Mouse (Mus musculus) CD4-positive, CD25-positive, alpha-beta regulatory T cell, adult 4 months (primary cell): ENCODE measurements around the gene Tectb. TPM values are rescaled to one million over a fixed set of nuclear protein-coding genes. Genes with fewer than 3 reads are reported as not detected.
"Not testable (repeated sequence)": the region's sequence is repeated elsewhere in the genome, so short reads cannot be mapped to it uniquely, and the experiment has no call there.

Experiments used
- ATAC-seq: one replicate; pipeline ENCODE4 v1.8.0; 2017
- polyA plus RNA-seq, 2 experiments: library from polyadenylated mRNA; unstranded; fragments of 100-300 nt; shearing (Covaris generic); gene quantifications; one replicate each; pipeline ENCODE4 v1.2.1; 2017

Tectb gene
- polyA plus RNA-seq, 2 experiments from 2014 or later = not detected

- no peak for ATAC-seq
These were observed 13.8 kb upstream of the Tectb start for GRCm38 (mm10) chr19:55166741-55167140.

DNA sequence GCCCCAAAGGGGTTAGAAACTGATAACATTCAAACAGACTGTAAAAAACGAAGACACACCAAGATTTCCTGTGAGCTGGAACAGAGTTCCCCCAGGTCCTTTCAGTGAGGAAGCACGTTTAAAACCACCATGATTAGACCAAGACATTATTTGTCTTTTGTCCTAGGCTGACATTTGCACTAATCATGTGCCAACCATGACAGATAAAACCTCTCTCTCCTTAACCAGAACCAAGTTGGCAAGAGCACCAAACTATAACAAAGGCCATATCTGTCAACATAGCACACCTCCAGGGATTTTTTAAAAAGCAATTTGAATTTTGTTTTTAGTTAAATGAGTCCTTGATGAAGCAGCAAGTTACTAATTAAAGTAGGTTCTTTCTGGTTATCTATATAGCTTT lies 12.8 kb upstream of the Tectb start:
- ATAC-seq = no peak

DNA sequence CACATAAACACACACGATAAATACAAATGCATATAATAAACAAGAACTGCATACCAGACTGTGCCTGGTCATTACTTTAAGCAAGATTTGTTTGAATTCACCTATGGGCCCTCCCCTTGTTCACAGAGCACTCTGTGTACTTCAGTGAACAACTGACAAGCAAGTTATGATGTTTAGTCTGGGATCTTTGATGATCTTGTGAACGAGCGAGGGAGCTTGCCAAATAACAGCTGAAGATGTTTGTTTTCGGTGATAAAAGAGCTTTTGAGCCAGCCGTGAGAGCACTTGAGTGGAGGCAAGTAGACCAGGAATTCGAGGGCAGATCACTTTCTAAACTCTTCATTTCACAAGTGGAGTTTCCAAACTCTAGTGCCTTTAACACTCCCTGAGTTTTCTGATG lies 12.2 kb upstream of the Tectb start:
- no peak for ATAC-seq

GRCm38 (mm10) chr19:55169236-55169729 lies 11.2 kb upstream of the Tectb start:
- ATAC-seq = not testable (repeated sequence)

DNA sequence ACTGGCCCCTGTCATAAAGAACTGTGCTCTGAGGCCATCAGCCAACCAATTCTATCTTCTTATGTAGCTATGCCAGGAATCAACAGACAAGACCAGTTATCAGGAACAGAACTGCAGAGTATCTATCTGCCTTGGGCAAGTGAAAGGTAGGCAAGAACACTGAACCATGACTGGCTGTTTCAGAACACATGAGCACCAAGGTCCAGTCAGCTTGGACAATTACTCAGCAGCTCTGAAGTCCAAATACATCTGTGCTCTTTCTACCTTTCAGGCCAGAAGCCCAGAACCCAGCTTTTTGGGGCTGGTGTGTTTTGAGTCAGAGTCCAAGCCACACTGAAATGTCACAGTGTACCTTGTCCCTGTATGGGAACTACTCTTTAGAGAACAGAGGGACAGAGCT lies 10.1 kb upstream of the Tectb start:
- ATAC-seq = no peak

GRCm38 (mm10) chr19:55171585-55171984 lies 8.9 kb upstream of the Tectb start:
- no peak for ATAC-seq

GRCm38 (mm10) chr19:55177143-55177542 lies 3.4 kb upstream of the Tectb start:
- ATAC-seq = no peak

GRCm38 (mm10) chr19:55184442-55184841 lies 3.9 kb downstream of the Tectb start:
- no peak for ATAC-seq

DNA sequence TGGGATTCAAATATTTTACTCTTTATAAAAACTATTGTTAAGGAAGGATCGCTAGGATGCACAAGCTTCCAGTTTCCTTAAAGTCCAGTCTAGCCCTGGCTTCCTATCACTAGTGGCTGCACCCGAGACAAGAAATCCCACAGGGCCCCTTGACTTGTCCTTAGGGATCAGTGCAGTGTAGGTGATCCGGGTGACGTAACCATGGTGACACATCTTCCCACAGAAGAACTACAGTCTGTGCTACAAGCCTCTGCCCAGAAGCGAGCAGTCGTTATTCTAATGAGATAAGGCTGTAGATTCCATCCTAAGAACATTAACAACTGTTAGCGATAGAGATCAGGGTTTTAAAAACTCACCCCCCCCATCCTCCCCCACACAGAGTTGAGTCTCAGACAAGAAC lies 4.5 kb downstream of the Tectb start:
- ATAC-seq = no peak

DNA sequence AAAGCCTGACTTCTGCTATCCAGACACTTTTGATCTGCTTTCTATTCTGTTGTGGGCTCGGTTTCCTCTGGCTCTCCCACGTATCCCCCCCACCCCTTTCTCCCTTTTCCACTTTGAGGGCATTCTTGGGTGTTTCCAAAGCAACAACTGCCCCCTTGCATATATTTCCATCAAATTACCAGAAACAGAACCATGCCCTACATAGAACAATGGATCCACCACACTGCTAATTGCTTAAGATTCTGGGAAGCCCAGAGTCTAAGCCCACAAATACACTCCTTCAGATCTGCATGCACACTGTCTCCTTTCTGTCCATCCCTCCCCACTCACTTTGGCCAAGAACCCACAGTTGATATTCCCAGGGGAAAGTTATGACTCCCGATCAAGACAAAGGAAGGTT lies 5.1 kb downstream of the Tectb start:
- no peak for ATAC-seq

DNA sequence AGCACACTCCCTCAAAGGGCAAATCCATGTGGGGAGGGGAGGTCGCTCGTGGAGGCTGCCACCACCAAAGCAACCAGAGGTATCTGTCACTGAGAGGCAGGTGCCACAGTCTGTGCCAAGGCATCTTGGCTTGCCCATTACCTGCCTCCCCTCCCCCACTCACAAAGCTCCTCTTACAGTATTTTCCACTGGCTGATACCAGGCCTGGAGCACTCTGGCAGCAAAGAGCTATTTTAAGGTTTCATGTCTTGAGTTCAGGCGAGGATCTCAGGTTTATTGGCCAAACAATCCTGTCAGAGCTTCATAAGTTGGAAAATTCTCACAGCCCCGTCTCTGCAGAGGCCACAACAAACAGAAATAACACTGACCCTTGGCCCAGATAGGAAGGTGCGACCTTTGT lies 9.5 kb downstream of the Tectb start:
- no peak for ATAC-seq

DNA sequence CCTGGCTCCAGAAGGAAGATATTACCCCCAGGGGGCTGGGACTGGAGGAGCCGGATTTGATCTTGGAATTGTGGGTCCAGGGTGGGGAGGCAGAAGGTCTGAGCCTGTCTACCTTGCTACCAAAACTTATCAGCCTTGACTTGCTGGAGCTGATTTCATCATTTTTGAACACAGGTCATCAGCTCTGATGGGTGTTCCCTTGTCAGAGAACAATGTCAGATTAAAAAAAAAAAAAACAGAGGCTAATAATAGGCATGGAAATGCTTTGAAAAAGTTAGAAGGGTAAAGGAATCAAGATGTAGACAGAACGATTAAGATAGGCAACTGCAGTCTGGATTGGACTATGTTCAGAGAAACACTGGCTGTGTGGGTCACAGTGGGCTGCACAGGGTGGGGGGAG lies 11.1 kb downstream of the Tectb start:
- no peak for ATAC-seq

GRCm38 (mm10) chr19:55192254-55192945 lies 11.9 kb downstream of the Tectb start:
- no peak for ATAC-seq

GRCm38 (mm10) chr19:55193717-55194394 lies 13.3 kb downstream of the Tectb start:
- no peak for ATAC-seq

- ATAC-seq = no peak
These were observed 14.1 kb downstream of the Tectb start for GRCm38 (mm10) chr19:55194520-55195170.

DNA sequence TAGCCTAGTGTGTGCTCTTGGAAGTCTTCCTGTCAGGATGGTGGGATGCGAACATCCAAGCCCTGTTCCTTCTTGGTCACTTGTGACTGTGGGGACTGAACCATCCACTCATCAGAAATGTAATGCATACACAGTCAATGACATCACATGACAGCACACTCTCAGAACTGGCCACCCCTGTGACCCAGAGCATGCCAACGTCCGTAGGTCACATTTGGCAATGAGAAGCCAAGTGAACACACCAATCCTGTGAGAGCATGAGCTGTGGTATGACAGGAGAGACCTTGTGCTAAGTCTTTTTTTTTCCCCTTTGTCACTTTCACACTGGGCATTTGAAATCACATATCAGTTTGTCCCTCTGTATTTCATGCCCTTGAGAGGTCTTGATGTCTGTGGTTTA lies 15.0 kb downstream of the Tectb start:
- no peak for ATAC-seq

- ATAC-seq = no peak
These were observed 17.8 kb downstream of the Tectb start for GRCm38 (mm10) chr19:55198303-55198702.

GRCm38 (mm10) chr19:55206482-55207138 lies 26.1 kb downstream of the Tectb start:
- ATAC-seq = no peak

GRCm38 (mm10) chr19:55207205-55207604 lies 26.7 kb downstream of the Tectb start:
- ATAC-seq = no peak

DNA sequence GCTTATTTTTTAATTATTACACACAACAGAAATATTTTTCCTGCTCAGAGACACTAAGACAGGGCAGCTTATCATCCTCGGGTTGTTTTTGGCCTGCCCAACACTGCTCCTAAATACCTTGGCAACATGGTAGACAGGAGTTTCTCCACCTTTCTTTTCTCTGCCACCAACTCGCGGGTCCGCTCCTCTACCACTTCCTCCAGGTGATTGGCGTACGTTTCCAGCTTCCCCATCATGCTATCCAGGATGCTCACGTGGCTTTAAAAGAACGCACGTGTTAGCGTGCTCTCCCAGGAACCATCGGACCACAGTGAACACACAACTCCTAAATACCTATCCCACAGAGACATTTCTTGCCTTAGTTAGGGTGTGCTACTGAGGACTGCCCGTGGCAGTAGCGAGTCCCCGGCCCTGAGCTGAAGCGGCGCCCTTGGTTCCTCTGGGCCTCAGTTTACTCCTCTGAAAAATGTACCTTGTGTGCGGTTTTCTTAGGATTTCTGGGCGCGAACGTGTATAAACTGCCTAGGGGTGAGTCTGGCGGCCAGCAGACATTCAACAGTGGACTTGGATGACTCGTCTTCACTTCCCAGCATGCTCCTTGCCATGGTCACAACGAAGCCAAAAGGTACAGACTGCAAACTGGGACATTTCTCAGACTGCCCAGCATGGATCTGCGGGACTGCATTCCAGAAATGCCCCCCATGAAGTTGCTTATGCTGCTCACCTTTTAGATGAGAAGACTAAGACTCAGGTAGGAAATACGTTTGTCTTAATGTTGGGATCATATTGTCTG lies 27.4 kb downstream of the Tectb start:
- no peak for ATAC-seq

DNA sequence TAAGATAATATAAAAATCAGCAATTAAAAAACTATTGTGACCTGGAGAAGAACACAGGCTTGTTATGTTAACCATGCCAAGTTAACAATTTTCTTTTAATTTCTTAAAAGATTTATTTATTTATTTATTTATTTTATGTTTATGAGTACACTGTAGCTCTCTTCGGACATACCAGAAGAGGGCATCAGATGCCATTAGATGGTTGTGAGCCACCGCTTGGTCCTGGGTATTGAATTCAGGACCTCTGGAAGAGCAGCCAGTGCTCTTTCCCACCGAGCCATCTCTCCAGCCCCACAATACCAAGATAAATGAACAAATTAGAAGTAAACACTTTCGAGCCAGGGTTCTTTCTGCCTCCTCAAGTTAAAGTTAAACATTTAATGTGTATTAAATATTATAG lies 28.1 kb downstream of the Tectb start:
- no peak for ATAC-seq

GRCm38 (mm10) chr19:55209084-55209483 lies 28.6 kb downstream of the Tectb start:
- no peak for ATAC-seq
